Mouse (Mus musculus) heart, adult 9 months (tissue): ENCODE data around the gene Ninj1.

ENCODE experiments used
- DNase-seq, 2 experiments: peaks; one replicate each; pipeline ENCODE4 v3.0.0; 2022; ENCODE audit warnings: low spot score in 2 of 2

Ninj1 gene

DNA sequence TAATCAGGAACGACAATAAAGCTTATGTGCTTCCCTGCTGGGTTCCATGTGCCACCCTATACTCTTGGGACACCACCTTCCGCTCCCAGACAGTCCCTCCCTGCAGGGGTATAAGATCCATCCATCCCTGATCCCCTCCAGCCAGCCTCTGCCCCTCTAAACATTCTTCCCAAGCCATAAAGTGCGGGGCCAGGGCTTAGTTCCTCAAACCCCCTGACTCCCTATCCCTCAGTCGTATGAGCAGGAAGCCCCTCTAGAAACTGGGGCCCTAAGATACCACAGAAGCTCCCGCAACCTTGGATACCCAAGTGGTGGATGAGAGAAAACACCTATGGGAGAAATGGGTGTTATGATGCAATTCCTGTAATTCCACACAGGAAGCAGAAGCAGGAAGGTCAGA, 8.9 kb downstream of the Ninj1 start:
- no peak for DNase-seq

- DNase-seq: peak; percentile 46 to 71
These were observed 9.5 kb downstream of the Ninj1 start for GRCm38 (mm10) chr13:49196766-49197165.

- no peak for DNase-seq
These were observed 11.4 kb downstream of the Ninj1 start for GRCm38 (mm10) chr13:49198734-49199133.

DNA sequence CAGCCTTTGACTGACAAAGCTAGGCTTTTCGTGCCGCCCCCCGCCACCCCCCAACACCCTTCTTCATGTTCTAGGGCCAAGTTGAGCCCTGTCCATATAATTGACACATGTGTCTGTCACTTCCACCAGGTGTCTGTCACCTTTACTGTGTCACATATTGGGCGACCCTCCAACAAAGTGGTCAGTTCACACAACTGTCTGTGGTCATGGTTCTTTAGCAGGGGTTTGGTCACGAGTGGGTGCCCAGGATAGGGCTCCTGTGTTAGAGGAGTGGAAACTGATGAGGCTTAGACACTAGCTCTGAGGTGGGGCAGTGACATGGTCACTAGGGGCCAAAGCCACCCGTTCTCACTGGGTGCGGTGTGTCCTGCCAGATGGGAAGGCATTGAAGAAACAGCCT, 12.6 kb downstream of the Ninj1 start:
- no peak for DNase-seq

DNA sequence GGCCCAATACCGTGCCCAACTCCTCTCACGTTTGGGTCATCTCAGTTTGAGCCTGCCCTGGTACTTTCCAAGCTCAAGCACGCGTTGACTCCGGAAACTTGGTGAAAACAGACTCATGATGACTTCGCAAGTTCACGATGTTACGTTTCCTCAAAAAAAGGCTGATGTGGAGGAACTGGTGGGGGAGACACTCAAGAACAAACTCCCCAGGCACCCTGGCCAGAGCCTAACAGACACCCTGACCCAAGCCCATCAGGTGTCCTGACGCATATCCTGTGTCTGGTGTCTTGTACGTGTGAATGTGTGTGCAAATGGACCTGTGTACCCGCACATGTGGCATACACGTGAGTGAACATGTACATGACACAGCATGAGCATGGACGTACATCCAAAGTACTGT, 13.4 kb downstream of the Ninj1 start:
- DNase-seq: peak; percentile 44 to 50

GRCm38 (mm10) chr13:49202556-49202955, 15.3 kb downstream of the Ninj1 start:
- DNase-seq: no peak

GRCm38 (mm10) chr13:49205381-49205998, 18.2 kb downstream of the Ninj1 start:
- DNase-seq: peak; percentile 72 to 85

GRCm38 (mm10) chr13:49206341-49206740, 19.1 kb downstream of the Ninj1 start:
- DNase-seq: no peak

GRCm38 (mm10) chr13:49209306-49209705, 22.0 kb downstream of the Ninj1 start:
- no peak for DNase-seq

DNA sequence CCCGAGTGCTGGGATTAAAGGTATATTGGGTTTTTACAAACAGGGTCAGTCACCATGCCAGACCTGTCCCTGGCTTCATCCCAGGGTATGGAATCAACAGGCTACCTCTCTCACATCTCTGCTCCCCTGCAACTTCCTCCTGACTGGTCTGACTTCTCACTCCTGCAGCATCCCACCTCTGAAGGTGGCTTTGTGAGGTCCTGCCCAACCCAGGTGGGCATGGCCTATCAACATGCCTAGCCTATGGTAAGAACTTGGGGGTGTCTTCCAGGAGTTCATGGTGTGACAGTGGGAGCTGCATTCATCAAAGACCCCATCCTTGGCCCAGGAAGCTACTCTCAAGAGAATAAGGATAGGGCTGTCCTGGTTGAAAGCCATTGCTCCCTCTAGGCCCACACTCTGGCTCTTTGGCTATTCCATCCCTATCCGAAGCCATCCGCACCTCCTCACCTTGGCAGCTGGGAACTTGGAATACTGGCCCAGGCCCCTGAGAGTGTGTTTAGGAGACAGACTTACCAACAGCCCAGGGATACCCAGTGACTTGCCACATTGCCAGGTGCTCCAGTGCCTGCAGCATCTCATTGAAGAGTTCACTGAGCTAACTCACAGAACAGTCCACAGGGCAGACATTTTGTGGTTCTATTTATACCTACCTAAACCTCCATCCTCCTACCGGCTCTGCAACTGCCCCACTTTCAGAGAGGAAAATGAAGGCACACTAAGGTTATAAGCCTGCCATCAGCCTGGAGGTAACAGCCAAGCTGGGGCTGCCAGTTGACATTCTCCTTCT, 25.6 kb downstream of the Ninj1 start:
- DNase-seq: no peak

- peak; percentile 62 to 64 for DNase-seq
These were observed 26.2 kb downstream of the Ninj1 start for GRCm38 (mm10) chr13:49213531-49213932.

GRCm38 (mm10) chr13:49214454-49214853, 27.2 kb downstream of the Ninj1 start:
- DNase-seq: no peak

GRCm38 (mm10) chr13:49215128-49215503, 27.8 kb downstream of the Ninj1 start:
- no peak for DNase-seq

DNA sequence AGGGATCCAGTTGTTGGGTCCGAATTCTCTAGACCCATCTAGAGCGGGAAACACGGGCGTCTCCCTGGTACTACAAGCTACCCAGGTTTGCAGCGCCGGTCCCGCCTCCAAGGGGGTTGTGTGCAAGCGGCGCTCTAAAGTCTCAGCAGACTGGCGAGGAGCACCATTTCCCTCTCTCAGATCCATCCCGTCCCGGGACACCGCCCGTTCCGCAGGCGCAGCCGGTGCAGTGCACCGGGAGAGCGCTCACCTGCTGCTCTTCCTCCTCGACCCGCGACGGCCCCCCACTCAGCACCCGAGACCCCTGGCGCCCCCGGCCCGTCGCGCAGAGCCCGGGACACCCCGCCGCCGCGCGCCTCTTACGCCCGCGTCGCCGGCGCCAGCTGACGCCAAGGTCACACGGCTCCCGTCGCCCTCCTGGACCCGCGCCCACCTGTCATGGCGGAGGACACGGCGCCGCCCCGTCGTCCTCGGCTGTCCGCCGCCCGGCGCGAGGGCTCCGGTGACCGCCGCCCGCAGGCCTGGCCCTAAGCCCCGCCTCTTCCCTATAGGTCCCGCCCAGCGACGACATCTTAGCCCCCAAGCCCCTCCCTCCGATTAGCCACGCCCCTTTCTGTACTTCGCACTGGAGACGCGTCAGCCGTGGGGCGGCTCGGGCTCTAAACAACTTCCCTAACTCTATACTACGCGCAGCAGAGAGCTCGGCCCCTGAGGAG, 28.4 kb downstream of the Ninj1 start, which contains the start of gene Card19:
Card19 (minus strand) TSS at position 534 of the 716 bp plus-strand sequence.
- DNase-seq: peak; percentile 95 to 97

- DNase-seq: no peak
These were observed 28.9 kb downstream of the Ninj1 start for GRCm38 (mm10) chr13:49216220-49216552.

GRCm38 (mm10) chr13:49216808-49217561, 29.7 kb downstream of the Ninj1 start:
- no peak for DNase-seq

DNA sequence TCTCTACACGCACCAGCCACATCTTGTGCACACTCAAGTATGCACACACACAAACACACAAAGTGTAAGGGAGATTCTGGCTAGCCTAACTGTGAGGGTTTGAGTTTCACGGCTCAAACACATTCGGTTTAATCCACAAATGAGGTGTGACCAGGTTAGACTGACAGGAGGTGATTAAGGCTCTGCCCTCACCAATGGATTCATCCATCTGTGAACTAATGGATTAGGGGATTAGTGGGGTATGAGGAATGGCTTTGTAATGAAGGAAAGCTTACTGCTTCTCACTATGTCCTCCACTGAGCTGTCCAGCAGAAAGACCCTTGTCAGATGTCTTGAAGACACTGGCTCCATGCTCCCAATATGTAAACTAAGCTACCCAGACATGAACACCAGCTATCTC, 31.4 kb downstream of the Ninj1 start:
- DNase-seq: no peak

GRCm38 (mm10) chr13:49219367-49219766, 32.1 kb downstream of the Ninj1 start:
- no peak for DNase-seq

GRCm38 (mm10) chr13:49220912-49221311, 33.6 kb downstream of the Ninj1 start:
- no peak for DNase-seq

DNA sequence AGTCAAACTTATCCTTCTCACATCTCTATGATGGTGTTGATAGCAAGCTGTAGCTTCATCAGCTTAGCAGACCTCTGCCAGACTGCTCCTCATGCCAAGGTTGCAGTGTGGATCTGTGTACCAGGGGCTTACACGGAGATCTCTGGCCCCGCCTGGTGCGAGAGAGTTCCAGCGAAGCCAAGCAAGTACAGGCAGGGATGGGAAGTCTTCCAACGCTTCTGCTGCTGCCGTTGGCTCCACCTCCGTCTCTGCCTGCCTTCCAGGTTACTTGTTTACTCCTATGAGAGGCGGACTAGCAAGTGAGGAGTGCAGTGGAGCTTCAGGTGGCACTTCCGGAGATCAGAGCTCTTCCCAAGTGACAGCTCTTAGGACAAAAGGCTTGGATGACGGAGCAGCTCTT, 37.0 kb downstream of the Ninj1 start:
- DNase-seq: no peak

DNA sequence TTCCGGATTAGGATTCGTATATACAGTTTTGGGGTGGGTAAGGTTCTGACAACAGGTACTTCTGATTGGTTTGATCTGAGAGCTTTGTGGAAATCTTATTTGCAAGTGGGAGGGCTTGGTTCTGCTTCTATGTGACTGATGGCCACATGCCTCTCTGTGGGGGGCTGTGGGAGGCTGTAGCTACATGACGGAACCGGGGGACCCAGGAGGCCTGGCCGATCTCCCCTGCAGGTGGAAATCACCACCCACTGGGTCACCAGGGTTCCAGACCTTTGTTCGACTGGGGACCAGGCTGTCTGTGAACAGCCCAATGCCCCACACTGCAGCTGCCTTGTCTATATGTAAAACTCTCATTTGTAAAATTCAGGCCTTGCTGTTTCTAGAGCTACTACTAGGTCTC, 37.4 kb downstream of the Ninj1 start:
- DNase-seq: no peak

GRCm38 (mm10) chr13:49225159-49225558, 37.9 kb downstream of the Ninj1 start:
- DNase-seq: no peak
